Mouse (Mus musculus): ENCODE results near the gene Foxi2. TPM values are rescaled to one million over a fixed set of nuclear protein-coding genes. Genes with fewer than 3 reads are reported as not detected.

Gene Foxi2
- not detected for total RNA-seq (2021)
- long read RNA-seq, experiment 1, result 0 reads
- long read RNA-seq, experiment 2, result 0 reads

DNA sequence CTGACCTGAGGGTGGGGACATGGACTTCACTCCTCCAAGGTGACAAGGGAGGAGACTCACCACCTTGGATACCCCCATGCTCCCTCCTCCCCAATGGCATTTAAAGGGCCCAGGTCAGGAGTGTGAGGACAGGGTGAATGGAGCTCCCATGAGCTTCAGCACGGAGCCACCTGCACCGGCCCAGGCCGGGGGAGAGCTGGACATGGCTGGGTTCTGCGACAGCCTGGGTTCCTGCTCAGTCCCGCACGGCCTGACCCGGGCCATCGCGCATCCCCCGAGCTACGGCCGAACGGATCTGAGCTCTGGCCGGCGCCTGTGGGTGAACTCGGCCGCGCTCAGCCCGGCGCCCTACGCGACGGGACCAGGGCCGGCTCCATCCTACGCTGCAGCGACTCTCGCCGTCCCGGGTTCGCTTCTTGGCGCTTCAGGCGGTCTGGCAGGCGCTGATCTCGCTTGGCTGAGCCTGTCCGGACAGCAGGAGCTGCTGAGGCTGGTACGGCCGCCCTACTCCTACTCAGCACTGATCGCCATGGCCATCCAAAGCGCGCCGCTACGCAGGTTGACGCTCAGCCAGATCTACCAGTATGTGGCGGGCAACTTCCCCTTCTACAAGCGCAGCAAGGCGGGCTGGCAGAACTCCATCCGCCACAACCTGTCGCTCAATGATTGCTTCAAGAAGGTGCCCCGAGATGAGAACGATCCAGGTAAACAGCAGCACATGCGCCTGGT lies at the start of gene Foxi2:
TSS of gene Foxi2 (plus strand) at position 72 of the 729 bp plus-strand sequence.
- DNase-seq, result no peak
- intact Hi-C loops (cut with DNase I), result no loop called here

GRCm38 (mm10) chr7:135364606-135365005 lies 45.5 kb upstream of the Foxi2 start:
- DNase-seq, result no peak
- intact Hi-C loops (cut with DNase I), result no loop called here

DNA sequence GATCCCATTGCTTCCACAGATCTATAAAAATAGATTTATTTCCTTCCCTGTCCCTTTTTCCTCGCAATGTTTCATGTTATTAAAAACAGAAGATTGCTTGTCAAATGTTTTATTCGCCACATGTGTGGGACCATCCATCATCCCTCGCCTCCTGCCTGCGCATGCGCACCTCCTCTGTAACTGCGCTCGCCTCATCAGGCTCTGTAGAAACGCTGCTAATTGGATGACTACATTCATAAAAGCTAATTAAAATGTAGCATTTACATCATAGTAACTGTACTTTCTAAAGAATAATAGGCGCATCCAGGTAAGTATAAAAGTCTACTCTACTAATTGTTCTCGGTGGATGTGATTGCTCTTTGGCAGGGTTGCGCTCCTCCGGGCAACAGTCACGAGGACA lies 34.1 kb upstream of the Foxi2 start:
- DNase-seq, result no peak
- intact Hi-C loops (cut with DNase I), result no loop called here

- peak in 1 of 2 experiments; percentile 12 for DNase-seq
Measured at GRCm38 (mm10) chr7:135376932-135377331, 33.2 kb upstream of the Foxi2 start.

GRCm38 (mm10) chr7:135378331-135378730 lies 31.8 kb upstream of the Foxi2 start:
- intact Hi-C loops (cut with DNase I), result no loop called here
- no peak for DNase-seq

More at GRCm38 (mm10) chr7:135376932-135377331, 33.2 kb upstream of the Foxi2 start:
- intact Hi-C loops (cut with DNase I), result no loop called here

GRCm38 (mm10) chr7:135389039-135389438 lies 21.1 kb upstream of the Foxi2 start:
- intact Hi-C loops (cut with DNase I), result no loop called here
- peak in 1 of 2 experiments; percentile 25 for DNase-seq

- intact Hi-C loops (cut with DNase I), result no loop called here
Measured at GRCm38 (mm10) chr7:135392949-135393542, 17.1 kb upstream of the Foxi2 start.

GRCm38 (mm10) chr7:135394436-135394835 lies 15.7 kb upstream of the Foxi2 start:
- DNase-seq, result no peak
- intact Hi-C loops (cut with DNase I), result no loop called here

More at GRCm38 (mm10) chr7:135392949-135393542, 17.1 kb upstream of the Foxi2 start:
- DNase-seq, result no peak

- no peak for DNase-seq
Measured at GRCm38 (mm10) chr7:135395242-135395641, 14.9 kb upstream of the Foxi2 start.

DNA sequence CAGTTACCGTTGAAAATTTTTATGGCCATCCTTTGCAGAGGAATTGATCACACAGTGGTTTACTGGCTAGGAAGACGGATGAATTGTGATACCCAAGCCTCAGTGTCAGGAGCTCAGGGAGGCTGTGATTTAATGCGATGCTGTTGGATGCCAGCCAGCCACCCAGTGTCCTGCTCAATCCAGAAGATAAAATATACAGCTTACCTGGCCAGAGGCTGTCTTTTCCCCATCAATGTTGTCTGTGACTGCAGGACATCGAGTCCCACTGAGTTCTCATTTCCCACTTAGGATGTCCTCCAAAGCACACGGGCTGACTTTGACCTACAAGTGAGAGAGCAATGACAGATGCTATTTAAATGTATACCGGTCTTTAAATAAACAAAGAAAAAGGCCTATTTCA lies 13.0 kb upstream of the Foxi2 start:
- intact Hi-C loops (cut with DNase I), result no loop called here
- no peak for DNase-seq

More at GRCm38 (mm10) chr7:135395242-135395641, 14.9 kb upstream of the Foxi2 start:
- intact Hi-C loops (cut with DNase I), result no loop called here

DNA sequence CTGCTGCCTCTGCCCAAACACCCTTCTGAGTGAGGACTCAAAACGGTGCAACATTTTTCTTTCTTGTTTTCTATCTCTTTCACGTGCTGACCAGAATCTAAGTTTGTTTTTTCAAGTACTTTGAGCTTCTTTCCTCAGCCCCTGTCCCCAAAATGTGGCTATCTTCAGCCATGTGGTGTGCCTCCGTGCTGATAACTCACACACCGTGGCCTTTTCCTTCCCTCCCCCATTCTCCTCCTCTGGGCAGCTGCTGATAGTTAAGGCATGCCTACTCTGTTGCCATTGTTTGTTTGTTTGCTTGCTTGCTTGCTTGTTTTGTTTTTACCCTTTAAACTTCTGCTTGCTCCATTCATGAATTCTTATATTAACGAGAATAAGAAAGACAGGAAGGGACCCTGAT lies 12.2 kb upstream of the Foxi2 start:
- intact Hi-C loops (cut with DNase I), result no loop called here
- no peak for DNase-seq

DNA sequence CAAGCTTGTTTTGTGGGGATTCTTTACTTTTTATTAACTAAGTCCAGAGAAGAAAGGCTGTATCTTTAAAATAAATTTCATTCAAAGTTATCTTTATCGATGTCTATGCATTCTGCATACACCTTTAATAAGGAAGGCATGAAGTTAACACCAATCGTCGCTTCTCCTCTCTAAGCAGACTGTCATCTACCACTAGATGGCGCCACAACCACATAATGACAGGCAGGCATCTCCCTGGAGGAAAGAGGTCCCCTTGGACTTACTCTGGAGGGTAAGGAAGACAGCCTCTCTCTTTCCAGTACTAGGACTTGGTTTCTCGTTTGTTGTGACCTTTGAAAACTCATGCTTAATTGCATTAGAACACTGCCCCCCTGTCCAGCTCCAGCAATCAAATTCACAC lies 6.7 kb upstream of the Foxi2 start:
- peak; percentile 66 to 81 for DNase-seq

GRCm38 (mm10) chr7:135406761-135407160 lies 3.3 kb upstream of the Foxi2 start:
- DNase-seq, result no peak
- intact Hi-C loops (cut with DNase I), result loop anchor here (10.0 kb wide), 1 partner anchor 228 kb away; no protein-coding TSS in a partner anchor

More for the DNA sequence above, 6.7 kb upstream of the Foxi2 start:
- intact Hi-C loops (cut with DNase I), result loop anchor here (1.0 to 10.0 kb wide), 3 partner anchors 61 to 231 kb away; no protein-coding TSS in a partner anchor

- DNase-seq, result no peak
- intact Hi-C loops (cut with DNase I), result loop anchor here (10.0 kb wide), 1 partner anchor 226 kb away; no protein-coding TSS in a partner anchor
Measured at GRCm38 (mm10) chr7:135408501-135408900, 1.6 kb upstream of the Foxi2 start.

DNA sequence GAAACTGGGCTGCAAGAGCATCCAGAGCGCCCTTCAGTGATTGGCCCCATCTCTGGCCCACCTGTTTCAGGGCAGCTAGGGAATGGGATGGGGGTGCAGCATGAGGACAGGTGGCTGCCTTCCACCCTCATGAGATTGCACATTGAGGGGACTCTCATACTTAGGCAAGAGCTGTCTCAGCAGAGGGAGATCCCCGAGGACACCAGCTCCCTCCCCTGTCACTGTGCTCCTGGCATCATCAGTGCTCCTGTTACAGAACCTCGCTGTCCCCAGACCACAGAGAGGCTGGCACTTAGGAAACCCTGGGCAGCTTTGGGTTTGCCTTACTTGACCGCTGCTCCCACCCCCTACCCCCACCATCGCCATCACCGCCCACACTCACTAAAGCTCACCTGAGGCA lies 2.2 kb downstream of the Foxi2 start:
- DNase-seq, result no peak
- intact Hi-C loops (cut with DNase I), result no loop called here

DNA sequence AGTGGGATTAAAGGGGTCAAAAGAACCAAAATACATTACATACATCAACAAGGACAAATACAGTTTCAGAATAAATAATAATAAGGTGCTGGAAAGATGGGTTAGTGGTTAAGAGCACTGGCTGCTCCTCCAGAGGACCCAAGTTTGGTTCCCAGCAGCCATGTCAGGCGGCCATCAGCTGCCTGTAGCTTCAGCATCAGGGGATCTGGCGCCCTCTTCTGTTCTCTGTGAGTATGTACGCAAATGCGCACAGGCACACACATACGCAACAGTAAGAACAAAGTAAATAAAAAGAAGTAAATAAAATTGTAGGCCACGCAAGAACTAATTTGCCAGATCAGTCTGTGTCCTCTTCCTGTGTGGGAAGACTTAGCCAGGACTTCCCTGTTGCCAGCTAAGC lies 18.7 kb downstream of the Foxi2 start:
- no peak for DNase-seq
- intact Hi-C loops (cut with DNase I), result no loop called here

DNA sequence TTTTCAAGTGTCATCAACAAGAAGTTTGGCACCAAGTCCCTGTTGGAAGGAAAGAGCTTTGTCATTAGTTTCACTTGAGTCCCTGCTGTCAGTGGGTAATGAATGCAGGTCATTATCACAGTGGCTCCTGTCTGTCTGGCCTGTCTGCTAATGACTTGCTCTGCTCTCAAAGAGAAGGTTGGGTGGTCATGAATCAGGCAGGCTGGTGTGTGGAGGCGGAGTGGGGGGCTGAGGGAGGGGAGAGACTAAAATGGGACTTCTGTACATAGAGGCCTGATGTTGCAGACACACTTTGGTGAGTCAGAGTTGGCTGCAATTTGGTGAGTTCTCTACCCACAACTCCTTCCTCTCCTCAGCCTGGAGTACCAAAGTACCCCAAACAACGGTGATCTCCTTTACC lies 20.8 kb downstream of the Foxi2 start:
- intact Hi-C loops (cut with DNase I), result no loop called here
- no peak for DNase-seq

DNA sequence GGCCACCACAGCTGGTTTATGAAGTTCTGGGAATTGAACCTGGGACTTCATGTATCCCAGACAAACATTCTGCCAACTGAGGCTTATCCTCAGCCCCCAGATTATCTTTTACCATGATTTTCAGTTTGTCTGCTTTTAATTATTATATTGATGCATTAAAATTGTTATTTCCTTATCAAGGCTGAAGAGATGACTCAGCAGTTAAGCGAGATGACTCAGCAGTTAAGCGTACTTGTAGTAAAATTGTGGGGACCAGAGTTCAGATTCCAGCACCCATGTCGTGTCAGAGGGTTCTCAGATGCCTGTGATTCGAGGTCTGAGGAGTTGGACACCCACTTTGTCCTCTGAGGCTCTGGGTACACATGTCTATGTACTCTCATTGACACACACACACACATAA lies 33.8 kb downstream of the Foxi2 start:
- no peak for DNase-seq
- intact Hi-C loops (cut with DNase I), result no loop called here

- no peak for DNase-seq
- intact Hi-C loops (cut with DNase I), result no loop called here
Measured at GRCm38 (mm10) chr7:135451340-135451739, 41.2 kb downstream of the Foxi2 start.

DNA sequence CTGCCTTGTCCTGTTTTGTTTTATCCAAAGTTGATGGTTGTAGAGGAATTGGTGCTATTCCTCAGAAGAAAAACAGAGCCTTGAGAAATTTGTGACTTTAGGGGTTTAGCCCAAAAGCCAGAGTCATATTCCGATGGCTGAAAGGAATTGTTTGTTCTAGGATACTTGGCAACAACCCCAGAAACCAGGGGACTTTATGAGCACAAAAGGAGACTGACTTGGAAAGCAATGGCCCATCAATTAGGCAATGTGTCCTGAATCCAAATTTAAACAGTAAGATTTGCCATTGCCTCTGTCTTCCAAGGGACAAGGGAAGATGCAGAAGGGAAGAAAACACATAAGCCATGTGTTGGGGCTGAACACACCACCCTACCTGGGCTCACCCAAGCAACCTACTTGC lies 42.3 kb downstream of the Foxi2 start:
- DNase-seq, result no peak
- intact Hi-C loops (cut with DNase I), result no loop called here

GRCm38 (mm10) chr7:135453690-135454089 lies 43.6 kb downstream of the Foxi2 start:
- intact Hi-C loops (cut with DNase I), result no loop called here
- peak in 1 of 2 experiments; percentile 16 for DNase-seq
